Mouse (Mus musculus): ENCODE data around the gene Map3k14. TPM values are rescaled to one million over a fixed set of nuclear protein-coding genes. Genes with fewer than 3 reads are reported as not detected.

Map3k14 gene
- polyA plus RNA-seq, 1 experiment: 49.6 TPM

DNA sequence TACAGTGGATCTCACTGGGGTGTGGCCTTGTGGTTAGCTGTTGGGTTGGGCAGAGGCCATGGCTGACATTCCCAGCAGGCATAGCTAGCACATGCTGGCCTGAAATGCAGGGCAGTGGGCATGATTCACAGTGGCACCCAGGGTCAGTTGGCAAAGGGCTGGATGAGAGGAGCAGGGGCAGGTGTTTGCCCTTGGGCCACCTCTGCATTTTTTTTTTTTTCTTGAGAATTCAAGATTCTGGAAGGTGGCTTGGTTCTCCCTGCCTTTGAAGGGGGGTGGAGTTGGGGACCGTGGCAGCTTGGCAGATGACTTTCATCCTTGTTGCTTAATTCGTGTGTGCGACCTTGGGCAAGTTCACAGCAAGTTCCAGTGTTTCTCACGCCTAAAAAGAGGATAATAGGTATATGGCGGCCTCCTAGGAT is 92.8 kb downstream of the Map3k14 start:
- Histone ChIP-seq H3K4me1 (ENCODE audit: control insufficient read depth, insufficient read depth, insufficient read length) (peaks cover 33% of the 10 kb centered on the region), H3K27me3 (ENCODE audit: control insufficient read depth, insufficient read depth, low read length) (no peaks in the 10 kb centered on the region), H3K4me3 (ENCODE audit: extremely low read depth, insufficient read depth, insufficient read length) (peak overlapping the region; percentile 47), H3K36me3 (ENCODE audit: control insufficient read depth, insufficient read depth, low read length) (peaks cover 4% of the 10 kb centered on the region; the same call in 1 of the 2 replicates), H3K27ac (ENCODE audit: insufficient read depth, low read length) (peak overlapping the region; percentile 99)
- DNase-seq (ENCODE audit: low read depth in 1 of 2, low spot score in 2 of 2): no peak
- TF ChIP-seq POLR2A (IDR thresholded peaks at IDR 0.05; ENCODE audit: low read depth, low read length): no peak
- TF ChIP-seq CTCF (IDR thresholded peaks at IDR 0.05; ENCODE audit: extremely low read depth, insufficient read depth, insufficient read length, insufficient replicate concordance): no peak
- WGBS: 13% methylated on average over 5 of the region's 5 CpGs

- 0 out of 2 replicates have a peak, but pooled peaks cover 3% of the 10 kb centered on the region for H3K36me3 ChIP-seq (ENCODE audit: control insufficient read depth, insufficient read depth, low read length)
- 40% methylated on average over 11 of the region's 11 CpGs for whole genome bisulfite sequencing
- peak overlapping the region; percentile 47 for H3K4me3 ChIP-seq (ENCODE audit: extremely low read depth, insufficient read depth, insufficient read length)
- DNase-seq (ENCODE audit: low read depth in 1 of 2, low spot score in 2 of 2): no peak
- peak overlapping the region; percentile 99 for H3K27ac ChIP-seq (ENCODE audit: insufficient read depth, low read length)
- H3K4me1 ChIP-seq (ENCODE audit: control insufficient read depth, insufficient read depth, insufficient read length): peaks cover 33% of the 10 kb centered on the region
- no peaks in the 10 kb centered on the region for H3K27me3 ChIP-seq (ENCODE audit: control insufficient read depth, insufficient read depth, low read length)
- TF ChIP-seq POLR2A (IDR thresholded peaks at IDR 0.05; ENCODE audit: low read depth, low read length) (no peak), CTCF (IDR thresholded peaks at IDR 0.05; ENCODE audit: extremely low read depth, insufficient read depth, insufficient read length, insufficient replicate concordance) (no peak)
Measured at GRCm38 (mm10) chr11:103173771-103174344, 93.4 kb downstream of the Map3k14 start.

GRCm38 (mm10) chr11:103173041-103173770 is 94.1 kb downstream of the Map3k14 start:
- Histone ChIP-seq H3K4me1 (ENCODE audit: control insufficient read depth, insufficient read depth, insufficient read length) (peaks cover 31% of the 10 kb centered on the region), H3K27ac (ENCODE audit: insufficient read depth, low read length) (peak overlapping the region; percentile 99), H3K4me3 (ENCODE audit: extremely low read depth, insufficient read depth, insufficient read length) (peak overlapping the region; percentile 47), H3K27me3 (ENCODE audit: control insufficient read depth, insufficient read depth, low read length) (no peaks in the 10 kb centered on the region), H3K36me3 (ENCODE audit: control insufficient read depth, insufficient read depth, low read length) (0 out of 2 replicates have a peak, but pooled peaks cover 3% of the 10 kb centered on the region)
- TF ChIP-seq POLR2A (IDR thresholded peaks at IDR 0.05; ENCODE audit: low read depth, low read length): no peak
- TF ChIP-seq CTCF (IDR thresholded peaks at IDR 0.05; ENCODE audit: extremely low read depth, insufficient read depth, insufficient read length, insufficient replicate concordance): no peak
- 43% methylated on average over 7 of the region's 7 CpGs for WGBS
- DNase-seq (ENCODE audit: low read depth in 1 of 2, low spot score in 2 of 2): no peak

- Histone ChIP-seq H3K4me3 (ENCODE audit: extremely low read depth, insufficient read depth, insufficient read length) (peak overlapping the region; percentile 97), H3K36me3 (ENCODE audit: control insufficient read depth, insufficient read depth, low read length) (0 out of 2 replicates have a peak, but pooled peaks cover 3% of the 10 kb centered on the region), H3K27ac (ENCODE audit: insufficient read depth, low read length) (peak overlapping the region; percentile 99), H3K27me3 (ENCODE audit: control insufficient read depth, insufficient read depth, low read length) (no peaks in the 10 kb centered on the region), H3K4me1 (ENCODE audit: control insufficient read depth, insufficient read depth, insufficient read length) (peaks cover 25% of the 10 kb centered on the region; the same call in 1 of the 2 replicates)
- WGBS: 10% methylated on average over 6 of the region's 6 CpGs
- TF ChIP-seq CTCF (IDR thresholded peaks at IDR 0.05; ENCODE audit: extremely low read depth, insufficient read depth, insufficient read length, insufficient replicate concordance) (no peak), POLR2A (IDR thresholded peaks at IDR 0.05; ENCODE audit: low read depth, low read length) (no peak)
- DNase-seq (ENCODE audit: low read depth in 1 of 2, low spot score in 2 of 2): no peak
Measured at GRCm38 (mm10) chr11:103172392-103173040, 94.8 kb downstream of the Map3k14 start.

DNA sequence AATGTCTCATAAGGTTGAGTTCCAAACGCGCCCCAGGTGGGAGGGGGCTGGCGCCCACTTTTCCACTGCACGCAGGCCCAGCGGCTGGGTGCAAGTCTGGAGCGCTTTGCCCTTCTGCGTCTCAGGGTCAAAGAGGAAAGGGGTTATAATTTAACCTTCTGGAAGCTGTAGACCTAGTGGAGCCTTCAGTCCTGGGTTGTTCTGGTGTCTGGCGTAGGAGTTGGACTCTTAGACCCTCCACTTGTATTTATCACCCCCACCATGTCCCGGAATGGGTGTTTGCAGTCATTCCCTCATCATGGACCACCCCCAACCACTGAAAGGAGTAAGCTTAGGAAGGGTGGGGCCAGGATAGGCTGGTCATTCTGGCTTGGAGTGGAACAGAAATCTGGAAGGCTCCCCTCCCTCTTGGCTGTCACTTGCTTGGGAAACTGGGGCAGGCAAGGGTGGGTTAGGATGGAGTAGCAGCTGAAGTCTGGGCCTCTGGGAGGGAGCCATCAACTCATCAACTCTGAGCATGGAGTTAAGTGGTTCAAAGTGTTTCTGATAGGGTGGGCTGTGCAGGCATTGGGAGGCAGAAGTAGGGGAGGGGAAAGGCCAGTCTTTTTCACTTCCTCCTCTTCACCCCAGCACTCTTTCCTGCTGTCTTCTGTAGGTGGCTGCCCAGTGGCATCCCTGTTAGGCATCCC is 95.4 kb downstream of the Map3k14 start:
- 0 out of 2 replicates have a peak, but pooled peaks cover 1% of the 10 kb centered on the region for H3K36me3 ChIP-seq (ENCODE audit: control insufficient read depth, insufficient read depth, low read length)
- WGBS: 10% methylated on average over 9 of the region's 9 CpGs
- H3K4me3 ChIP-seq (ENCODE audit: extremely low read depth, insufficient read depth, insufficient read length): peak overlapping the region; percentile 97
- H3K27ac ChIP-seq (ENCODE audit: insufficient read depth, low read length): peak overlapping the region; percentile 99
- TF ChIP-seq CTCF (IDR thresholded peaks at IDR 0.05; ENCODE audit: extremely low read depth, insufficient read depth, insufficient read length, insufficient replicate concordance): no peak
- TF ChIP-seq POLR2A (IDR thresholded peaks at IDR 0.05; ENCODE audit: low read depth, low read length): peak; percentile 26
- DNase-seq (ENCODE audit: low read depth in 1 of 2, low spot score in 2 of 2): peak in 1 of 2 experiments; percentile 42
- peaks cover 19% of the 10 kb centered on the region; the same call in 1 of the 2 replicates for H3K4me1 ChIP-seq (ENCODE audit: control insufficient read depth, insufficient read depth, insufficient read length)
- H3K27me3 ChIP-seq (ENCODE audit: control insufficient read depth, insufficient read depth, low read length): no peaks in the 10 kb centered on the region

DNA sequence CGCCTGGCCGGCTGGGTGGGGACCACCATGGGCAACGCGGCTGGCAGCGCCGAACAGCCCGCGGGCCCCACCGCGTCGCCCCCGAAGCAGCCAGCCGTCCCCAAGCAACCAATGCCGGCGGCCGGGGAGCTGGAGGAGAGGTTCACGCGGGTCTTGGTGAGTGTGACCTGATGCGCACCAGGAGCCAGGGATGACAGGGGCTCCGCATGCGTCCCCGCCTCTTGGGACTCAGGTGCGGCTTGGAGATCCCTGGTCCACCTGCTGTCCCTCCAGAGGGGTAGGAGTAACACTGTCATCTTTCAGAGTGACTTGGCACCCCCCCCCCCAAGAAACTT is 96.0 kb downstream of the Map3k14 start:
- 1% methylated on average over 23 of the region's 23 CpGs for WGBS
- Histone ChIP-seq H3K4me1 (ENCODE audit: control insufficient read depth, insufficient read depth, insufficient read length) (peaks cover 14% of the 10 kb centered on the region; the same call in 1 of the 2 replicates), H3K27ac (ENCODE audit: insufficient read depth, low read length) (peak overlapping the region; percentile 99), H3K4me3 (ENCODE audit: extremely low read depth, insufficient read depth, insufficient read length) (peak overlapping the region; percentile 97), H3K36me3 (ENCODE audit: control insufficient read depth, insufficient read depth, low read length) (0 out of 2 replicates have a peak, but pooled peaks cover 1% of the 10 kb centered on the region), H3K27me3 (ENCODE audit: control insufficient read depth, insufficient read depth, low read length) (no peaks in the 10 kb centered on the region)
- TF ChIP-seq POLR2A (IDR thresholded peaks at IDR 0.05; ENCODE audit: low read depth, low read length): no peak
- DNase-seq (ENCODE audit: low read depth in 1 of 2, low spot score in 2 of 2): no peak

Measured in spleen, adult 2 months (tissue).